Mouse (Mus musculus): Measurements from ENCODE around the gene Slc10a3. TPM values are rescaled to one million over a fixed set of nuclear protein-coding genes. Genes with fewer than 3 reads are reported as not detected.

The Slc10a3 gene
- total RNA-seq (2023) = 15.4 TPM

GRCm38 (mm10) chrX:74372888-74373549, at the start of gene Slc10a3, which contains the start of gene Ubl4a:
Gene Slc10a3 (minus strand): TSS chrX:74373349.
Gene Ubl4a (minus strand): TSS chrX:74373218.

GRCm38 (mm10) chrX:74392535-74393443, 19.6 kb upstream of the Slc10a3 start, which contains the start of the genes Fam3a and Ikbkg:
Gene Fam3a (minus strand): TSS chrX:74393272.
Gene Ikbkg (plus strand): TSS chrX:74393290.

GRCm38 (mm10) chrX:74353467-74353770, 19.7 kb downstream of the Slc10a3 start, which contains the start of gene Lage3:
Gene Lage3 (minus strand): TSS chrX:74353618.

GRCm38 (mm10) chrX:74328725-74329161, 44.4 kb downstream of the Slc10a3 start, which contains the start of gene Plxna3:
Gene Plxna3 (plus strand): TSS chrX:74329066.

Other genes starting within 250 kb of the Slc10a3 start
- not detected for gene Opn1mw, start 245.9 kb downstream of the Slc10a3 start, total RNA-seq (2023)
- gene Mecp2, start 238.0 kb downstream of the Slc10a3 start, total RNA-seq (2023) = 55.7 TPM
- gene Tex28, start 205.5 kb downstream of the Slc10a3 start, total RNA-seq (2023) = not detected
- 4.5 TPM for gene Tktl1, start 196.1 kb downstream of the Slc10a3 start, total RNA-seq (2023)
- gene Flna, start 123.5 kb downstream of the Slc10a3 start, total RNA-seq (2023) = 780 TPM
- 71.4 TPM for gene Emd, start 118.7 kb downstream of the Slc10a3 start, total RNA-seq (2023)
- 621 TPM for gene Rpl10, start 102.5 kb downstream of the Slc10a3 start, total RNA-seq (2023)
- gene Taz, start 91.4 kb downstream of the Slc10a3 start, total RNA-seq (2023) = 70.3 TPM
- 13.3 TPM for gene Dnase1l1, start 91.0 kb downstream of the Slc10a3 start, total RNA-seq (2023)
- gene Atp6ap1, start 76.3 kb downstream of the Slc10a3 start, total RNA-seq (2023) = 98.5 TPM
- gene Gdi1, start 68.4 kb downstream of the Slc10a3 start, total RNA-seq (2023) = 250 TPM
- gene Fam50a, start 60.3 kb downstream of the Slc10a3 start, total RNA-seq (2023) = 70.9 TPM
- 15.7 TPM for gene Plxna3, start 44.3 kb downstream of the Slc10a3 start, total RNA-seq (2023)
- 20.2 TPM for gene Lage3, start 19.7 kb downstream of the Slc10a3 start, total RNA-seq (2023)
- gene Ubl4a, start 131 bp downstream of the Slc10a3 start, total RNA-seq (2023) = 25.3 TPM
- 17.3 TPM for gene Fam3a, start 19.9 kb upstream of the Slc10a3 start, total RNA-seq (2023)
- gene Ikbkg, start 19.9 kb upstream of the Slc10a3 start, total RNA-seq (2023) = 57.8 TPM
- gene G6pdx, start 55.8 kb upstream of the Slc10a3 start, total RNA-seq (2023) = 32.0 TPM
- gene Gm6880, start 108.0 kb upstream of the Slc10a3 start, total RNA-seq (2023) = not detected
- gene Olfr1326-ps1, start 201.5 kb upstream of the Slc10a3 start, total RNA-seq (2023) = not detected
- gene Olfr1325, start 219.3 kb upstream of the Slc10a3 start, total RNA-seq (2023) = not detected